Mouse (Mus musculus) lung, adult 2 months (tissue): Measurements from ENCODE around the gene Clpx. TPM values are rescaled to one million over a fixed set of nuclear protein-coding genes. Genes with fewer than 3 reads are reported as not detected.

Source experiments
- DNase-seq: peaks from one replicate; pipeline ENCODE4 v3.0.0; 2022
- H3K4me1 ChIP-seq: fragments of 200-500 bp; 2 replicates; pipeline ENCODE4 v1.6.1; 2011; ENCODE audit warnings: low read length; ENCODE audit not compliant: control insufficient read depth, insufficient read depth
- H3K4me3 ChIP-seq: fragments of 200-500 bp; replicated peaks from 2 replicates; pipeline ENCODE3; 2011; ENCODE audit warnings: low read depth, mild to moderate bottlenecking, control low read depth, low read length; ENCODE audit errors: extremely low read depth
- CTCF ChIP-seq: fragments of 200-500 bp; IDR thresholded peaks from 2 replicates; pipeline ENCODE4 v1.5.1; 2011; ENCODE audit warnings: mild to moderate bottlenecking, low read length, control low read depth; ENCODE audit not compliant: insufficient read depth
- POLR2A ChIP-seq: fragments of 200-500 bp; IDR thresholded peaks from 2 replicates; pipeline ENCODE4 v1.6.1; 2011; ENCODE audit warnings: low read depth, mild to moderate bottlenecking, control low read depth, low read length, borderline replicate concordance; ENCODE audit errors: extremely low read depth
- WGBS: fragments of 180-500 bp; shearing (Covaris S2); methylation state at CpG from one replicate; pipeline ENCODE4 v1.1.7; 2018; 5-methylcytosine and 5-hydroxymethylcytosine counted together
- polyA plus RNA-seq: library from polyadenylated mRNA; depleted of rRNA; stranded (reverse); fragments of >200 nt; gene quantifications from 2 replicates; pipeline ENCODE4 v1.2.3, GENCODE M21; 2012; rRNA removed

Gene Clpx
- polyA plus RNA-seq, 1 experiment, result 10.5 TPM

DNA sequence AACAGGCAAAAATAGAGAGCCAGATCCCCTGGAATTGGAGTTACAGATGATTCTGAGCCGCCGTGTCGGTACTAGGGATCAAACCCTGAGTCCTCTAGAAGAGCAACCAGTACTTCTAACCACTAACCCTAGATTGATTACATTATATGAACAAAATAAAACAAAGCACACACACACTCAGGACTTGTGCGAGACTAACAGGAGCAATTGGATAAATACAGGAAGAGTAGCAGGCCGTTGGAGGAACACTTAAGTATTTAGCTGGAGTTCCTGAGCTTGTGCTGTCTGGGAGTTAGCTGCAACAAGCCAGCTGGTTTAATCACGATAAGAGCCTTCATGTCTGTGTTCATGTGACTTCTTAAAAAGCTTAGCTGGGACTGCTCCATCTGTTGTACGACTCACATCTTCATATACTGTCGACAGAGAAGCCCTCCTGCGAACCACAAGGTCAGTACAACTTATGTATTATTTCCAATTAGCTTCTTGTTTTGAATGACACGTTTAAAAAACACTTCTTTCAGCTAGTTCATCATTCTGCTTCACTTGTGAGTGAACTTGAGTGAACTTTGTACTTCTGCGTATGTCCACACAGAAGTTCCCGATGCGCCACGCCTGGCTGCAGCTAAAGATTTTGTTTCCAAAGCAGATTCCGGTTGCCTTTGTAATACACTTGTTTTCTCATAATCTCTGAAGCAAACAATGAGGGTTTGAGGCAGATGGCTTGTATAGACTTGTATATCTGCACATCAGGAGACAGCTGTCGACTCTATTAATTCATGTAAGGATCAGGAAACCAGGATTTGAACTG, 66.8 kb downstream of the Clpx start, which contains the start of gene Ubap1l:
Gene Ubap1l (plus strand): TSS at position 401 of the 808 bp plus-strand sequence.
- TF ChIP-seq POLR2A (no peak), CTCF (no peak)
- no peak for DNase-seq
- no peaks in the 10 kb centered on the region for H3K4me1 ChIP-seq
- H3K4me3 ChIP-seq, result no peak within 1 kb of the TSS
- WGBS, result 75% methylated on average over 16 of the region's 16 CpGs

GRCm38 (mm10) chr9:65363684-65364083, 69.6 kb downstream of the Clpx start:
- DNase-seq, result no peak
- no peak overlapping the region for H3K4me3 ChIP-seq
- 41% methylated on average over 9 of the region's 9 CpGs for WGBS
- no peak for TF ChIP-seq CTCF
- no peak for TF ChIP-seq POLR2A
- H3K4me1 ChIP-seq, result no peaks in the 10 kb centered on the region

GRCm38 (mm10) chr9:65365721-65366120, 71.7 kb downstream of the Clpx start:
- no peak overlapping the region for H3K4me3 ChIP-seq
- TF ChIP-seq CTCF (no peak), POLR2A (no peak)
- WGBS, result 69% methylated on average over 7 of the region's 7 CpGs
- no peak for DNase-seq
- H3K4me1 ChIP-seq, result no peaks in the 10 kb centered on the region

- no peaks in the 10 kb centered on the region for H3K4me1 ChIP-seq
- DNase-seq, result no peak
- TF ChIP-seq CTCF (no peak), POLR2A (no peak)
- 85% methylated on average over 24 of the region's 24 CpGs for WGBS
- no peak overlapping the region for H3K4me3 ChIP-seq
Measured at GRCm38 (mm10) chr9:65371756-65372155, 77.7 kb downstream of the Clpx start.

- 60% methylated on average over 4 of the region's 4 CpGs for WGBS
- Histone ChIP-seq H3K4me3 (no peak overlapping the region), H3K4me1 (no peaks in the 10 kb centered on the region)
- no peak for DNase-seq
- TF ChIP-seq POLR2A, result no peak
- TF ChIP-seq CTCF, result 0 out of 2 replicates have a peak, but pooled peaks have one; percentile 15
Measured at GRCm38 (mm10) chr9:65372449-65372848, 78.4 kb downstream of the Clpx start.

GRCm38 (mm10) chr9:65374468-65375162, 80.6 kb downstream of the Clpx start:
- 68% methylated on average over 5 of the region's 5 CpGs for WGBS

DNA sequence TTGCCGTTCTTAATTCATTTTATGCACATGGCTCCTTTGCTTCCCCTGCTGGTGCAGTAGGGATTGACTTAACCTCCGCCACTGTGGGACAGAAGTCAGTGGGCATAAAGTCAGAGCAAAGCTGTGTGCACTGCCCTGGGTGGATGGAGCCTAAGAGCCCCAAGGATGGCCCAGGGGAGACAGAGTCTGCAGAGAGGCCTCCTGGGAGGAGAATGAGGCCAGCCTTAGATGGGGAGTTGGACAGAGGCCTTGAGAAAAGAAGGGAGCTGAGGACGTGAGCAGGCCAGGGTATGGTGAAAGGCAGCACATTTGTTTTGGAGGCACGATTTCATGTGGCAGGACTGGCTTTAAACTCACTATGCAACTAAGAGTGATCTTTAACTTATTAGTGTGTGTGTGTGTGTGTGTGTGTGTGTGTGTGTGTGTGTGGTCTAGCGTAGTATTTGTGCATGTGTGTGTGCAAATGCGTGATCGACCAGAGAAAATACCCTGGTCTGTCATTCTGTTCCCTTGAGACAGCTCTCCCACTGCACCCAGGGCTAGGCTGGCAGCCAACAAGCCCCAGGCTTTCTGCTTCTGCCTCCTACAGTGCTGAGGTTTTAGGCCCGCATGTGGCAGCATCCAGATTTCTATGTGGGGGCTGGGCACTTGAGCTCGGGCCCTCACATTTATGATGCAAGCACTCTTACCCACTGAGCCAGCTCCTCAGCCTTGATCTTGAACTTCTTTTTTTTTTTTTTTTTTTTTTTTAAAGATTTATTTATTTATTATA, 81.3 kb downstream of the Clpx start:
- H3K4me1 ChIP-seq, result no peaks in the 10 kb centered on the region
- no peak overlapping the region for H3K4me3 ChIP-seq
- DNase-seq, result no peak
- 62% methylated on average over 9 of the region's 9 CpGs for WGBS
- TF ChIP-seq CTCF (no peak), POLR2A (no peak)

More at GRCm38 (mm10) chr9:65374468-65375162, 80.6 kb downstream of the Clpx start:
- H3K4me3 ChIP-seq, result no peak overlapping the region
- TF ChIP-seq POLR2A, result no peak
- TF ChIP-seq CTCF, result no peak
- no peak for DNase-seq
- H3K4me1 ChIP-seq, result no peaks in the 10 kb centered on the region

Other genes starting within 250 kb of the Clpx start
- gene Igdcc4, start 192.8 kb upstream of the Clpx start, polyA plus RNA-seq, result 1.9 and 3.7 TPM in 2 replicates
- gene Igdcc3, start 153.1 kb upstream of the Clpx start, polyA plus RNA-seq, result 0.11 and 0.13 TPM in 2 replicates
- 8.4 and 9.3 TPM in 2 replicates for gene Parp16, start 98.9 kb upstream of the Clpx start, polyA plus RNA-seq
- 1.2 and 6.1 TPM in 2 replicates for gene Cilp, start 29.1 kb upstream of the Clpx start, polyA plus RNA-seq
- 10.9 and 12.1 TPM in 2 replicates for gene Pdcd7, start 51.8 kb downstream of the Clpx start, polyA plus RNA-seq
- gene Ubap1l, start 66.8 kb downstream of the Clpx start, polyA plus RNA-seq, result 0.37 and 0.58 TPM in 2 replicates
- gene Kbtbd13, start 97.4 kb downstream of the Clpx start, polyA plus RNA-seq, result 1.3 and 2.0 TPM in 2 replicates
- 74.0 and 81.4 TPM in 2 replicates for gene Rasl12, start 104.2 kb downstream of the Clpx start, polyA plus RNA-seq
- not detected in 2 replicates for gene Slc51b, start 128.7 kb downstream of the Clpx start, polyA plus RNA-seq
- 5.0 and 7.5 TPM in 2 replicates for gene Mtfmt, start 141.5 kb downstream of the Clpx start, polyA plus RNA-seq
- 21.9 and 27.8 TPM in 2 replicates for gene Spg21, start 166.7 kb downstream of the Clpx start, polyA plus RNA-seq
- gene Ankdd1a, start 225.9 kb downstream of the Clpx start, polyA plus RNA-seq, result 0.17 and 0.59 TPM in 2 replicates